Mouse (Mus musculus) hindbrain, embryonic 11.5 days (tissue): Measurements from ENCODE around the gene Ndrg2. TPM values are rescaled to one million over a fixed set of nuclear protein-coding genes. Genes with fewer than 3 reads are reported as not detected.

ENCODE experiments used
- ATAC-seq: fragments of 200-750 bp; cut with Nextera tagmentation; 2 replicates; pipeline ENCODE4 v1.8.0; 2017; ENCODE audit warnings: mild to moderate bottlenecking, moderate TSS enrichment, moderate library complexity; ENCODE audit not compliant: low FRiP score
- DNase-seq: peaks from one replicate; pipeline ENCODE4 v3.0.0-alpha.2; 2015; ENCODE audit warnings: low spot score
- H3K27ac ChIP-seq: fragments of 300-500 bp; sonication (generic); 2 replicates; pipeline ENCODE4 v1.5.1; 2014; ENCODE audit warnings: mild to moderate bottlenecking, low read depth, low read length
- H3K27me3 ChIP-seq: fragments of 300-500 bp; sonication (generic); 2 replicates; pipeline ENCODE4 v1.6.1; 2014; ENCODE audit warnings: mild to moderate bottlenecking, low read length, moderate library complexity, mixed read lengths; ENCODE audit not compliant: control insufficient read depth, insufficient read depth
- H3K36me3 ChIP-seq: fragments of 300-500 bp; sonication (generic); 2 replicates; pipeline ENCODE4 v1.6.1; 2014; ENCODE audit warnings: mild to moderate bottlenecking, low read length, moderate library complexity, mixed read lengths; ENCODE audit not compliant: control insufficient read depth, insufficient read depth
- H3K4me1 ChIP-seq: fragments of 300-500 bp; sonication (generic); replicated peaks from 2 replicates; pipeline ENCODE4 v1.6.1; 2014; ENCODE audit warnings: low read length, mixed read lengths; ENCODE audit not compliant: control insufficient read depth, insufficient read depth
- H3K4me2 ChIP-seq: fragments of 300-500 bp; sonication (generic); replicated peaks from 2 replicates; pipeline ENCODE4 v1.6.1; 2014; ENCODE audit warnings: mild to moderate bottlenecking, low read depth, low read length
- H3K4me3 ChIP-seq: fragments of 300-500 bp; sonication (generic); 2 replicates; pipeline ENCODE4 v1.5.1; 2014; ENCODE audit warnings: low read depth, low read length
- H3K9ac ChIP-seq: fragments of 300-500 bp; sonication (generic); 2 replicates; pipeline ENCODE4 v1.6.1; 2014; ENCODE audit warnings: low read depth, low read length
- H3K9me3 ChIP-seq: fragments of 300-500 bp; sonication (generic); 2 replicates; pipeline ENCODE4 v1.6.1; 2016; ENCODE audit warnings: low read length; ENCODE audit not compliant: control insufficient read depth
- WGBS: fragments of 180-500 bp; shearing (Covaris S2); extraction: QIAGEN DNeasy Blood & Tissue Kit; methylation state at CpG from one replicate; pipeline ENCODE4 v1.1.7; 2014; 5-methylcytosine and 5-hydroxymethylcytosine counted together
- polyA plus RNA-seq: library from polyadenylated mRNA; unstranded; fragments of >200 nt; fragmentation: Nextera tagmentation; extraction: Ambion mirVana; gene quantifications from 2 replicates; pipeline ENCODE4 v1.2.1, GENCODE M21; 2014

Ndrg2 gene
- polyA plus RNA-seq, 1 experiment from 2014 or later, result 11.8 TPM

DNA sequence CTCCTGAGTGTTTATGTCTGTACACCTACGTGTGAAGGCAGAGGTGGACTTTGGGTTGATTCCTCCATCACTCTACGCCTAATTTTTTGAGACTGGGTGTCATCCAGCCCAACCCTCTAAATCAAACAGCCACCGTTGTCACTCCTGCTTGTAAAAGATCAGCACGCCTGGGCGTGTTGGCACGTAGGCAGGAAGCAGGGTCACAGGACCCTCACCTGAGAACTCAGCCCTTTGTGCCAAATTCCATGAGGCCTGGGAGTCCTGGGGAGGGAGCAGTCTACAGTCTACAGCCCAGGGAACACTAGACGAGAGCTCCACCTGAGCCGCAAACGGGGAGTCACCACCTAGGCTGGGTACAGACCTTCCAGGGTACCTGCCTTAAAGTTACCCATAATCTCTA, 10.2 kb downstream of the Ndrg2 start:
- no peaks in the 10 kb centered on the region for H3K36me3 ChIP-seq
- no peak overlapping the region for H3K4me2 ChIP-seq
- H3K4me3 ChIP-seq, result no peak overlapping the region
- WGBS, result 87% methylated on average over 9 of the region's 9 CpGs
- H3K27me3 ChIP-seq, result no peaks in the 10 kb centered on the region
- no peak overlapping the region for H3K27ac ChIP-seq
- ATAC-seq (no peak), DNase-seq (no peak)
- no peak overlapping the region for H3K9ac ChIP-seq
- no peaks in the 10 kb centered on the region for H3K9me3 ChIP-seq
- no peaks in the 10 kb centered on the region for H3K4me1 ChIP-seq

DNA sequence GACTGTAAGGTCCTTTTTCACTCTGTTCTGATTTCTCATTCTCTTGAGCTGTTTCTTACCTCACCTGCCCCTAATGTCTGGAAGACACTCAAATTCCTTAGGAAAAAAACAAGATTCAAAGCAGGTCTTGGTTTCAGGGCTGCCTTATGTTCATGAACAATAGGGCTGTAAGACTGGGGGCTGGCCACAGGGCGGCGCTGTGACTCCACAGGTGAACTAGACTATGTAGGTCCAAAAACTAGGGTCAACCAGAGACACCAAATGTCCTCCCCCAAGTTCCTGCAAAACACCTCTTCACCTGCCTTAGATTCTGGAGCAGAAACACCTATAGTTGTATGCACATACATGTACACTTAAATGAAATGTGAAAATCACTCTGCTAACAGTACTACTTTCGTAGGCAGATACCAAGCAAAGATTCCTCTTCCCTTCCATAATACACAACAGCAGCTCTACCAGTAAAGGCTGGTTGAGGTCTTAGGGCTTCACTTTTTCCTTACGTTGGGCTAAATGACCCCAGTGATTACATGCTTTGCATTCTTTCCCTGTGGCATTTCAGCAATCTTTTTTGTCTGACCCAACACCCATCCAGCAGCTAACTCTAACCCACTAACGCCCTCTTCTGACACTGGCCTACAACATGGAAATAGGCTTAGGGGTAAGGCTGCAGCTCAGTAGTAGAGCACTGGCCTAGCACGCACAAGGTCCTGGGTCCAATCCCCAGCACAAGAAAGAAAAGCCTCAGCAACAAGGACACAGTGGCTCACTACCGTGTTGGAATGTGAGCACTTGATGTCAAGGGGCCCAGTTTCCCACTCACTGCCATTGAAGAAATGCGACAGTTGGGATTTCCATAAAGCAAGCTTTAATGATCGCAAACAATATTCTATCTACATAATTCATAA, 10.9 kb downstream of the Ndrg2 start:
- DNase-seq (peak; percentile 86), ATAC-seq (peak; percentile 80)
- 61% methylated on average over 9 of the region's 9 CpGs for WGBS
- H3K9ac ChIP-seq, result no peak overlapping the region
- no peaks in the 10 kb centered on the region for H3K36me3 ChIP-seq
- H3K4me3 ChIP-seq, result no peak overlapping the region
- H3K27ac ChIP-seq, result no peak overlapping the region
- no peaks in the 10 kb centered on the region for H3K9me3 ChIP-seq
- no peak overlapping the region for H3K4me2 ChIP-seq
- H3K27me3 ChIP-seq, result no peaks in the 10 kb centered on the region
- H3K4me1 ChIP-seq, result no peaks in the 10 kb centered on the region

DNA sequence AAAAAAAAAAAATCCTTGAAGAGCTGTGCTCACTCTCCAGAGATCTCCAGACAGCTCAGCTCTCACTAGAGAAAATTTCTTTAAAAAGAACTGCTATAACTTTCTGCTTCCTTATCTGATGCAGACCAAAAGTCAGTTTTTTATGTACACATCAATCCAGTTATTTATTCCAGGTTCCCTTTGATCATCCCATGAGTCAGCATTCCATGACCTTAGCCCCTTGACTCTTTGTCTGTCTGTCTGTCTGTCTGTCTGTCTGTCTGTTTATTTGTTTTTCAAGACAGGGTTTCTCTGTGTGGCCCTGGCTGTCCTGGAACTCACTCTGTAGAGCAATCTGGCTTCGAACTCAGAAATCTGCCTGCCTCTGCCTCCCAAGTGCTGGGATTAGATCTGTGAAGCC, 14.6 kb downstream of the Ndrg2 start:
- DNase-seq (no peak), ATAC-seq (no peak)
- Histone ChIP-seq H3K27ac (no peak overlapping the region), H3K9me3 (no peaks in the 10 kb centered on the region), H3K36me3 (no peaks in the 10 kb centered on the region), H3K4me3 (no peak overlapping the region), H3K27me3 (no peaks in the 10 kb centered on the region), H3K4me2 (no peak overlapping the region), H3K9ac (no peak overlapping the region), H3K4me1 (no peaks in the 10 kb centered on the region)
- 90% methylated on average over 1 of the region's 1 CpGs for whole genome bisulfite sequencing

DNA sequence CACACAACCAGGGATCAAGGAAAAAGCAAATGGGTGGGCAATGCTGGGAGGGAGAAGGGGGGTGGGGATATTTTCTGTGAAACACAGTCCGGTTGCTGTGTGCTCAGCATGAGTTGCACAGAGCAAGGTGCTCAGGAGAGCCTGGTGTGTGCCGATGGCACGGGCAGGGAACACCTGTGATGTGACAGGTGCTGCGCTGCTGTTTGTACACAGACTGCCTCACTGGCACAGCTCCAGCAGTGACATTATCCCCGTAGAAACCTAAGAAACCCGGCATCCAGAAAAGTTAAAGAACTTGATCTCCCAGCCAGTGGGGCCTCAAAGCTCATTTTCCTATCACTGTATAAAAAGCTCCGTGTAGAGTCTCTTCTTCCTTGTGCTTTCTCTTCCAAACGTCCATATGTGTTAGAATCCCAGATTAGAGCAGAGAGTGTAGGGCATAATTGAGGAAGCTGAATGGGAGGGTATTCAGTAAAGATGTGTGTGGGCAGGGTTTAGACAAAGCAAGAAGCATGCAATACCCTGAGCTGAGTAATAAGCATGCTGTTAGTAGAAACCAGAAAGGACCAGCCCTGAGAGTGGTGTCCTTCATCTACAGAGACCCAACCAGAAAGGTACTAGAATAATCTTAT, 17.3 kb downstream of the Ndrg2 start:
- DNase-seq (no peak), ATAC-seq (no peak)
- Histone ChIP-seq H3K4me2 (no peak overlapping the region), H3K27me3 (no peaks in the 10 kb centered on the region), H3K27ac (no peak overlapping the region), H3K36me3 (0 out of 2 replicates have a peak, but pooled peaks cover 2% of the 10 kb centered on the region), H3K4me1 (no peaks in the 10 kb centered on the region), H3K9ac (no peak overlapping the region), H3K9me3 (no peaks in the 10 kb centered on the region), H3K4me3 (no peak overlapping the region)
- WGBS, result 85% methylated on average over 8 of the region's 8 CpGs

DNA sequence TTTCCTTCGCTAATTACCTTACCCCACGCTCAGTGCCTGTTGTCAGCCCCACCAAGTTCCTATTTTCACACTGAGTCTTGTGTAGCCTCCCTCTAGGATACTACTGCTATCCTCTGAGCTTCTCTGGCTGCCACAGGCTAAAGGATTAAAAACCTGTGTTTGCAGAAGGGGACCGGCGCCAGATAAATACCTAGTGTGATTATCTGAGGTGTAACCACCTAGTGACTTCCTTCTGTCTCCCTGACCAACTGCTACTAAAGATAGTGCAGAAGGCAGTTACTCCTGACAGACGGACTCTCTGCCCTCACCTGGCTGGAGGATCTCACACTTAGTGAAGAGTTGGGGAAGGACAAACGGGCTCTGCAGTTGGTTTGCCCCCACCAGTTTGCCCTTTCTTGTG, 17.9 kb downstream of the Ndrg2 start:
- H3K27me3 ChIP-seq, result no peaks in the 10 kb centered on the region
- no peaks in the 10 kb centered on the region for H3K4me1 ChIP-seq
- no peak overlapping the region for H3K4me3 ChIP-seq
- no peak overlapping the region for H3K27ac ChIP-seq
- 0 out of 2 replicates have a peak, but pooled peaks cover 5% of the 10 kb centered on the region for H3K36me3 ChIP-seq
- no peak for DNase-seq
- no peak overlapping the region for H3K4me2 ChIP-seq
- no peaks in the 10 kb centered on the region for H3K9me3 ChIP-seq
- 84% methylated on average over 6 of the region's 6 CpGs for WGBS
- no peak for ATAC-seq
- H3K9ac ChIP-seq, result no peak overlapping the region

DNA sequence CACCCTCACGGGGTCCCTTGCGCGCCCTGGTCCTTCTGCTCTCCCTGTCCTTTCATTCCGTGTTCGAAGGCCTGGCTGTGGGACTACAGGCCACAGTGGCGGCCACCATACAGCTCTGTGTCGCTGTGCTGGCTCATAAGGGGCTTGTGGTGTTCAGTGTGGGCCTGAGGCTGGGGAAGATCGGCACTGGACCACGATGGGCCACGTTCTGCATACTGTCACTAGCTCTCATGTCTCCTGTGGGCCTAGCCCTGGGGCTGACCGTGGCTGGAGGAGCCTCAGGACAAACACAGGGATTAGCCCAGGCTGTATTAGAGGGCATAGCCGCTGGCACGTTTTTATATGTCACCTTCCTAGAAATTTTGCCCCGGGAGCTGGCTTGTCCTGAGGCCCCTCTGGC, 18.9 kb downstream of the Ndrg2 start:
- no peaks in the 10 kb centered on the region for H3K4me1 ChIP-seq
- H3K4me3 ChIP-seq, result no peak overlapping the region
- no peak for ATAC-seq
- H3K9ac ChIP-seq, result no peak overlapping the region
- H3K9me3 ChIP-seq, result no peaks in the 10 kb centered on the region
- no peak overlapping the region for H3K27ac ChIP-seq
- 80% methylated on average over 14 of the region's 14 CpGs for WGBS
- H3K36me3 ChIP-seq, result 0 out of 2 replicates have a peak, but pooled peaks cover 5% of the 10 kb centered on the region
- no peaks in the 10 kb centered on the region for H3K27me3 ChIP-seq
- DNase-seq, result no peak
- H3K4me2 ChIP-seq, result no peak overlapping the region

DNA sequence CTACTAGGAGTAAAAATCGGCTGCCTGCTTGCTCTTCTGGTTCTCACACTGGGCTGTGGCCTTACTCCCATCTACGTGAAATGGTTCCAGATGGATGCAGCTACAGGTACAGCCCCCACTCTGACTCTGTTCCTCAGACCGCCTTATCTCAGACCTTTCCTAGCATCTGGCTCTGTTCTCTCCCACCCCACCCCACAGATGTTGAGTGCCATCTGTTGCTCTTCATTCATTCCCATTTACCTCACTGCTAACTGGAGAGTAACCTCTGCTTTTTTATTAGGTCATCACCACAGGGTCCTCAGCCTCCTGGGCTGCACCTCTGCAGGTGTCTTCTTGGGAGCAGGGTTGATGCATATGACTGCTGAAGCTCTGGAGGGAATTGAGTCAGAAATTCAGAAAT, 20.1 kb downstream of the Ndrg2 start:
- H3K4me2 ChIP-seq, result no peak overlapping the region
- H3K9me3 ChIP-seq, result no peaks in the 10 kb centered on the region
- no peak overlapping the region for H3K4me3 ChIP-seq
- ATAC-seq, result no peak
- H3K4me1 ChIP-seq, result no peaks in the 10 kb centered on the region
- no peak overlapping the region for H3K9ac ChIP-seq
- H3K27ac ChIP-seq, result no peak overlapping the region
- WGBS, result 71% methylated on average over 3 of the region's 3 CpGs
- 0 out of 2 replicates have a peak, but pooled peaks cover 8% of the 10 kb centered on the region for H3K36me3 ChIP-seq
- DNase-seq, result no peak
- no peaks in the 10 kb centered on the region for H3K27me3 ChIP-seq

DNA sequence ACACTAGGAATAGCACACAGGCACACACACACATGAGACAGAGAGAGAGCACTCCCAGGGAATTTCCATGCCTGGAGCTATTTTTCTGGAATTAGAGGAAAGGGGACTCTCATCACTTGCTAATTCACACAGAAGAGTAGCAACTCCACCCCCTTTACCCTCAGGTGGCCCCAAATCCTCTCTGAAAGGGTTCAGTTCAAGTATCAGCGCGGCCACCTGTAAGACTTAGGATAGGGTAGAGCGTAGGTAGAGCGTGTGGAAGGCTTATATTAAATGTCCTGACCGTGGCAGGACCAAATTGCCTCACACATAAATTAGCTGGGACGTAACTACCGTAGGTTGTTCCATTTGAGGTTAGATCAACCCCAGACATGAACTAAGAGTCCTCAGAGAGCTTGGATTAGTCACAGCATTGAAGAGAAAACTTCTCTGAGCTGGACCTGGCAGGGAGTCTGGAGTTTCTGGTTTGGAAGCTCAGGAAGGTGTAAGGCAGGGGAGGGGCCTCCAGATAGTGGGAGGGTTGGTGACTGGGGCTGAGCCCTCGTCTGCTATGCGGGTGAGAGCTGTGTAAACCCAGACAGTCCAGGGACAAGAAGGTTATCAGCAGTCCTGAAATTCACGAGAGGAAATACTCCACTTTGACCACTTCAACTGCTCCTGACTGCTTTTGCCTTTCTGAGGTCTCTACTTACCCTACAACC, 20.7 kb downstream of the Ndrg2 start:
- WGBS, result 42% methylated on average over 10 of the region's 10 CpGs
- no peak overlapping the region for H3K4me2 ChIP-seq
- H3K9me3 ChIP-seq, result no peaks in the 10 kb centered on the region
- no peak overlapping the region for H3K4me3 ChIP-seq
- no peaks in the 10 kb centered on the region for H3K4me1 ChIP-seq
- 0 out of 2 replicates have a peak, but pooled peaks cover 8% of the 10 kb centered on the region for H3K36me3 ChIP-seq
- H3K27ac ChIP-seq, result no peak overlapping the region
- no peak for DNase-seq
- no peaks in the 10 kb centered on the region for H3K27me3 ChIP-seq
- no peak overlapping the region for H3K9ac ChIP-seq
- ATAC-seq, result no peak
